Mouse (Mus musculus): ENCODE measurements around the gene 4933405L10Rik. TPM values are rescaled to one million over a fixed set of nuclear protein-coding genes. Genes with fewer than 3 reads are reported as not detected.

Gene 4933405L10Rik
- polyA plus RNA-seq (2014; fragmentation: Nextera tagmentation; extraction: Ambion mirVana), result 0.31 TPM in 1 of 2 replicates, not detected in the other

DNA sequence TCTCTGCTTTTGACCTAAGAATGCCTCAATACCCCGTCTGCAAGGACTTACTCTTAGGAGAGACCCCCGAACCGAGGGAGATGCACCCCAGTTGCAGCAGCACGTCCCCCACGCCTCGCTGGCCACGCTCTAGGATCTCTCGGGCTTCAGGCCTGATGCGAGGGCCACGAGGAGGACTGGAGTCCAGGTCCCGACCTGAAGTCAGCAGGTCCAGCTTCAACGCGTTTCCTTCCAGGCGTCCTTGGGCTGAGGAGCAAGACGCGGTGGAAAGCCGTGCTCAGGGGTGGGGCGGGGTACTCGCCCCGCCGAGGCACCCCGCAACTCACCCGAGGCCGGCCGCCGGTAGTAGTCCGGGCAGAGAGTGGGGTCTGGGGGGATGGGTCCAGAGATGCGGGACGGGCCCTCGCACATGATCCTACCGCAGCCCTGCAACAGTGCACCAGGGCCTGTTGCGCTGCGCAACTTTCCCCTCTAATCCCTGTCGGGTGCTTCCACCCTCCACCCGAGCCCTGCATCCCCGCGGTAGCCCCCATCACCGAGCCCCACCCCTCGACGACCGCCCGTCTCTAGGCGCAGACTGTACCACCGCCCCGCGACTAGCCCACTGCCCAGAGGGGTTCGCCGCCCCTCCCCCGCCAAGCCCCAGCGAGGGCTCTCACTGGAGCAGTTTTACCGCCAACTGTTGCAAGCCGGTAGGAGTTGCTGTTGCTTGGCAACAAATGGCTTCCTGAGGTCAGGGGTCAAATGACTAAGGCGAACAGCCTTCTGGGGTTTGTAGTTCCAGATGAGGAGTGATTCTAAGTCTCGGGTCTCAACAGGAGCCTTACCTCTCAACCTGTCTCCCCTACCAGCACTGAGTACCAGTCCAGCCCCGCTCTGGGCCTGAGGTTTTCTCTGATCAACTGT lies at the start of gene 4933405L10Rik, which contains the start of gene Enkd1:
TSS of gene 4933405L10Rik (plus strand) at position 158 of the 906 bp plus-strand sequence.
TSS of gene Enkd1 (minus strand) at position 713 of the 906 bp plus-strand sequence.
- Histone ChIP-seq H3K36me3 (ENCODE audit: control insufficient read depth, insufficient read depth, low read length) (no peaks in the 10 kb centered on the region), H3K9ac (ENCODE audit: low read depth, low read length) (peak within 1 kb of the TSS; percentile 70), H3K4me2 (replicated peaks; ENCODE audit: low read depth, low read length) (peak within 1 kb of the TSS; percentile 90), H3K4me1 (replicated peaks; ENCODE audit: control insufficient read depth, insufficient read depth, low read length) (no peaks in the 10 kb centered on the region; the same call in 1 of the 2 replicates), H3K27me3 (ENCODE audit: control insufficient read depth, insufficient read depth, low read length) (no peaks in the 10 kb centered on the region), H3K27ac (ENCODE audit: low read depth, low read length) (0 out of 2 replicates have a peak within 1 kb of the TSS, but pooled peaks have one; percentile 24), H3K9me3 (ENCODE audit: control insufficient read depth, low read length) (no peaks in the 10 kb centered on the region), H3K4me3 (ENCODE audit: low read depth, low read length) (peak within 1 kb of the TSS; percentile 67)
- peak; percentile 90 for ATAC-seq (ENCODE audit: low FRiP score)
- 1% methylated on average over 55 of the region's 55 CpGs for WGBS
- DNase-seq (ENCODE audit: low spot score), result peak; percentile 95

DNA sequence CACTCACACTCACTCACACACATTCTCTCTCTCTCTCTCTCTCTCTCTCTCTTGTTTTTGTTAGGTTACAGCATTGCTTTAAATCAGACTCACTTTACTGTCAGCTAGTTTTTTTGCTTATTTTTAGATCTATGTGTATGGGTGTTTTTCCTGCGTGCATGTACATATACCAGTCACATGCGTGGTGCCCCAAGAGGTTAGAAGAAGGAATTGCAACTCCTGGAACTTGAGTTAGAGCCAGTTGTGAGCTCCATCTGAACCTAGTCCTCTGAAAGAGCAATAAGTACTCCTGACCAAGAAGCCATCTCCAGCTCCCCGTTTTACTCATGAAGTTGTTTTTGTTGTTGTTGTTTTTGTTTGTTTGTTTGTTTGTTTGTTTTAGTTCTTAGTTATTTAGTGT lies 46.3 kb upstream of the 4933405L10Rik start:
- Histone ChIP-seq H3K27me3 (ENCODE audit: control insufficient read depth, insufficient read depth, low read length) (no peaks in the 10 kb centered on the region), H3K9me3 (ENCODE audit: control insufficient read depth, low read length) (no peaks in the 10 kb centered on the region), H3K27ac (ENCODE audit: low read depth, low read length) (no peak overlapping the region), H3K36me3 (ENCODE audit: control insufficient read depth, insufficient read depth, low read length) (no peaks in the 10 kb centered on the region), H3K4me1 (replicated peaks; ENCODE audit: control insufficient read depth, insufficient read depth, low read length) (no peaks in the 10 kb centered on the region), H3K9ac (ENCODE audit: low read depth, low read length) (no peak overlapping the region), H3K4me3 (ENCODE audit: low read depth, low read length) (no peak overlapping the region), H3K4me2 (replicated peaks; ENCODE audit: low read depth, low read length) (no peak overlapping the region)
- ATAC-seq (ENCODE audit: low FRiP score) (no peak), DNase-seq (ENCODE audit: low spot score) (peak; percentile 16)
- WGBS, result 86% methylated on average over 3 of the region's 3 CpGs

- no peak overlapping the region for H3K4me3 ChIP-seq (ENCODE audit: low read depth, low read length)
- H3K9ac ChIP-seq (ENCODE audit: low read depth, low read length), result no peak overlapping the region
- no peak overlapping the region for H3K4me2 ChIP-seq (replicated peaks; ENCODE audit: low read depth, low read length)
- H3K36me3 ChIP-seq (ENCODE audit: control insufficient read depth, insufficient read depth, low read length), result peaks cover 10% of the 10 kb centered on the region; the same call in 1 of the 2 replicates
- 89% methylated on average over 1 of the region's 1 CpGs for WGBS
- H3K27me3 ChIP-seq (ENCODE audit: control insufficient read depth, insufficient read depth, low read length), result no peaks in the 10 kb centered on the region
- no peak for ATAC-seq (ENCODE audit: low FRiP score)
- DNase-seq (ENCODE audit: low spot score), result no peak
- no peaks in the 10 kb centered on the region for H3K9me3 ChIP-seq (ENCODE audit: control insufficient read depth, low read length)
- H3K4me1 ChIP-seq (replicated peaks; ENCODE audit: control insufficient read depth, insufficient read depth, low read length), result no peaks in the 10 kb centered on the region
- no peak overlapping the region for H3K27ac ChIP-seq (ENCODE audit: low read depth, low read length)
These were observed 29.6 kb upstream of the 4933405L10Rik start for GRCm38 (mm10) chr8:105677891-105678290.

- 78% methylated on average over 7 of the region's 7 CpGs for WGBS
- no peaks in the 10 kb centered on the region for H3K4me1 ChIP-seq (replicated peaks; ENCODE audit: control insufficient read depth, insufficient read depth, low read length)
- no peaks in the 10 kb centered on the region; the same call in 1 of the 2 replicates for H3K36me3 ChIP-seq (ENCODE audit: control insufficient read depth, insufficient read depth, low read length)
- no peak overlapping the region for H3K9ac ChIP-seq (ENCODE audit: low read depth, low read length)
- no peak overlapping the region for H3K4me2 ChIP-seq (replicated peaks; ENCODE audit: low read depth, low read length)
- DNase-seq (ENCODE audit: low spot score) (no peak), ATAC-seq (ENCODE audit: low FRiP score) (no peak)
- no peak overlapping the region for H3K4me3 ChIP-seq (ENCODE audit: low read depth, low read length)
- H3K27me3 ChIP-seq (ENCODE audit: control insufficient read depth, insufficient read depth, low read length), result no peaks in the 10 kb centered on the region
- H3K27ac ChIP-seq (ENCODE audit: low read depth, low read length), result no peak overlapping the region
- H3K9me3 ChIP-seq (ENCODE audit: control insufficient read depth, low read length), result no peaks in the 10 kb centered on the region
These were observed 22.1 kb upstream of the 4933405L10Rik start for GRCm38 (mm10) chr8:105685325-105685724.

DNA sequence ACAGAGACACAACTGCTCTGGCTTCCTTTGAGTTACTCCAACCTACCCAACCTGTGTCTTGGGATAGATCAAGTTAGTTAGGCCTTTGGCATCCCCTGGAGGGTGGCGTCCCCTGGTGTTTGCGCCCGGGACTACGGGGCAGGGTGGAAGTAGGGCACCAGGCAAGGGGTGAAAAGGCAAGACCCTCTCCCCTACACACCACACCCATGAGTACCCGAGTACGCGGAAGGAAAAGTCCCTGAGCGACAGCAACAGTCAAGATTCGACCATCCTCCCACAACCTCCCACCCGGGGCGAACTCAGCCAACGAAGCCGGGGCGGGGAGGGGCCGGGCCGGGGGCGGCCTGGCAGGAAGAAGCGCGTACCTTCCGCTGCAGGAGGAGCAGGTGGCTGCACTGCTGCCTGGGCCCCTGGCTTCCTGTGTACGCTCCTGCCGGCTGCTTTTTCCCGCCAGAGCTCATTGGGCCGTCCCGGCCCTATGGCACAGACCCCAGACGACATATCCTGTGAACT lies 21.6 kb upstream of the 4933405L10Rik start, which contains the start of gene Carmil2:
TSS of gene Carmil2 (plus strand) at position 479 of the 513 bp plus-strand sequence.
- 14% methylated on average over 26 of the region's 26 CpGs for WGBS
- H3K27ac ChIP-seq (ENCODE audit: low read depth, low read length), result no peak within 1 kb of the TSS
- ATAC-seq (ENCODE audit: low FRiP score) (peak; percentile 44; the same call in 1 of the 2 replicates), DNase-seq (ENCODE audit: low spot score) (peak; percentile 55)
- H3K27me3 ChIP-seq (ENCODE audit: control insufficient read depth, insufficient read depth, low read length), result no peaks in the 10 kb centered on the region
- H3K9me3 ChIP-seq (ENCODE audit: control insufficient read depth, low read length), result no peaks in the 10 kb centered on the region
- no peaks in the 10 kb centered on the region for H3K4me1 ChIP-seq (replicated peaks; ENCODE audit: control insufficient read depth, insufficient read depth, low read length)
- H3K4me3 ChIP-seq (ENCODE audit: low read depth, low read length), result no peak within 1 kb of the TSS
- no peaks in the 10 kb centered on the region for H3K36me3 ChIP-seq (ENCODE audit: control insufficient read depth, insufficient read depth, low read length)
- H3K4me2 ChIP-seq (replicated peaks; ENCODE audit: low read depth, low read length), result no peak within 1 kb of the TSS
- no peak within 1 kb of the TSS for H3K9ac ChIP-seq (ENCODE audit: low read depth, low read length)

- H3K27ac ChIP-seq (ENCODE audit: low read depth, low read length), result no peak overlapping the region
These were observed 20.9 kb upstream of the 4933405L10Rik start for GRCm38 (mm10) chr8:105686551-105686950.

GRCm38 (mm10) chr8:105687512-105687911 lies 19.9 kb upstream of the 4933405L10Rik start:
- H3K27me3 ChIP-seq (ENCODE audit: control insufficient read depth, insufficient read depth, low read length), result no peaks in the 10 kb centered on the region
- H3K9ac ChIP-seq (ENCODE audit: low read depth, low read length), result no peak overlapping the region
- no peaks in the 10 kb centered on the region for H3K36me3 ChIP-seq (ENCODE audit: control insufficient read depth, insufficient read depth, low read length)
- H3K27ac ChIP-seq (ENCODE audit: low read depth, low read length), result no peak overlapping the region
- ATAC-seq (ENCODE audit: low FRiP score) (no peak), DNase-seq (ENCODE audit: low spot score) (no peak)
- H3K4me1 ChIP-seq (replicated peaks; ENCODE audit: control insufficient read depth, insufficient read depth, low read length), result no peaks in the 10 kb centered on the region
- no peak overlapping the region for H3K4me2 ChIP-seq (replicated peaks; ENCODE audit: low read depth, low read length)
- H3K9me3 ChIP-seq (ENCODE audit: control insufficient read depth, low read length), result no peaks in the 10 kb centered on the region
- WGBS, result 69% methylated on average over 8 of the region's 8 CpGs
- no peak overlapping the region for H3K4me3 ChIP-seq (ENCODE audit: low read depth, low read length)

More at GRCm38 (mm10) chr8:105686551-105686950, 20.9 kb upstream of the 4933405L10Rik start:
- H3K27me3 ChIP-seq (ENCODE audit: control insufficient read depth, insufficient read depth, low read length), result no peaks in the 10 kb centered on the region
- H3K4me1 ChIP-seq (replicated peaks; ENCODE audit: control insufficient read depth, insufficient read depth, low read length), result no peaks in the 10 kb centered on the region
- H3K9ac ChIP-seq (ENCODE audit: low read depth, low read length), result no peak overlapping the region
- no peaks in the 10 kb centered on the region for H3K36me3 ChIP-seq (ENCODE audit: control insufficient read depth, insufficient read depth, low read length)
- ATAC-seq (ENCODE audit: low FRiP score) (no peak), DNase-seq (ENCODE audit: low spot score) (no peak)
- 69% methylated on average over 6 of the region's 6 CpGs for whole genome bisulfite sequencing
- H3K4me2 ChIP-seq (replicated peaks; ENCODE audit: low read depth, low read length), result no peak overlapping the region
- H3K4me3 ChIP-seq (ENCODE audit: low read depth, low read length), result no peak overlapping the region
- H3K9me3 ChIP-seq (ENCODE audit: control insufficient read depth, low read length), result no peaks in the 10 kb centered on the region

GRCm38 (mm10) chr8:105688242-105688752 lies 19.2 kb upstream of the 4933405L10Rik start:
- no peak overlapping the region for H3K9ac ChIP-seq (ENCODE audit: low read depth, low read length)
- H3K27ac ChIP-seq (ENCODE audit: low read depth, low read length), result no peak overlapping the region
- H3K4me3 ChIP-seq (ENCODE audit: low read depth, low read length), result no peak overlapping the region
- 65% methylated on average over 14 of the region's 14 CpGs for WGBS
- no peaks in the 10 kb centered on the region for H3K9me3 ChIP-seq (ENCODE audit: control insufficient read depth, low read length)
- H3K27me3 ChIP-seq (ENCODE audit: control insufficient read depth, insufficient read depth, low read length), result no peaks in the 10 kb centered on the region
- DNase-seq (ENCODE audit: low spot score) (no peak), ATAC-seq (ENCODE audit: low FRiP score) (no peak)
- H3K36me3 ChIP-seq (ENCODE audit: control insufficient read depth, insufficient read depth, low read length), result no peaks in the 10 kb centered on the region
- no peaks in the 10 kb centered on the region for H3K4me1 ChIP-seq (replicated peaks; ENCODE audit: control insufficient read depth, insufficient read depth, low read length)
- no peak overlapping the region for H3K4me2 ChIP-seq (replicated peaks; ENCODE audit: low read depth, low read length)

All from hindbrain, embryonic 11.5 days (tissue).